Mouse (Mus musculus): ENCODE results near the gene Crmp1.

Gene Crmp1

GRCm38 (mm10) chr5:37240550-37240949 lies 1.2 kb upstream of the Crmp1 start:
- peak; percentile 69 for DNase-seq (ENCODE audit: low spot score)

- no peak for DNase-seq (ENCODE audit: low spot score)
Measured at GRCm38 (mm10) chr5:37241224-37241623, 516 bp upstream of the Crmp1 start.

- DNase-seq (ENCODE audit: low spot score): peak; percentile 25
Measured at GRCm38 (mm10) chr5:37242360-37243168, 824 bp downstream of the Crmp1 start.

GRCm38 (mm10) chr5:37243169-37243886 lies 1.6 kb downstream of the Crmp1 start:
- DNase-seq (ENCODE audit: low spot score): peak; percentile 79

GRCm38 (mm10) chr5:37244161-37244560 lies 2.4 kb downstream of the Crmp1 start:
- peak; percentile 77 for DNase-seq (ENCODE audit: low spot score)

GRCm38 (mm10) chr5:37244666-37245242 lies 3.0 kb downstream of the Crmp1 start:
- DNase-seq (ENCODE audit: low spot score): peak; percentile 18

- DNase-seq (ENCODE audit: low spot score): peak; percentile 81
Measured at GRCm38 (mm10) chr5:37245651-37246050, 3.9 kb downstream of the Crmp1 start.

- DNase-seq (ENCODE audit: low spot score): peak; percentile 63
Measured at GRCm38 (mm10) chr5:37246138-37246910, 4.6 kb downstream of the Crmp1 start.

GRCm38 (mm10) chr5:37247456-37247855 lies 5.7 kb downstream of the Crmp1 start:
- DNase-seq (ENCODE audit: low spot score): no peak

GRCm38 (mm10) chr5:37248870-37249269 lies 7.1 kb downstream of the Crmp1 start:
- DNase-seq (ENCODE audit: low spot score): no peak

GRCm38 (mm10) chr5:37251596-37251995 lies 9.9 kb downstream of the Crmp1 start:
- DNase-seq (ENCODE audit: low spot score): no peak

- DNase-seq (ENCODE audit: low spot score): no peak
Measured at GRCm38 (mm10) chr5:37252101-37252804, 10.5 kb downstream of the Crmp1 start.

GRCm38 (mm10) chr5:37254523-37254922 lies 12.8 kb downstream of the Crmp1 start:
- DNase-seq (ENCODE audit: low spot score): no peak

GRCm38 (mm10) chr5:37256823-37257222 lies 15.1 kb downstream of the Crmp1 start:
- DNase-seq (ENCODE audit: low spot score): no peak

GRCm38 (mm10) chr5:37257243-37257642 lies 15.5 kb downstream of the Crmp1 start:
- DNase-seq (ENCODE audit: low spot score): peak; percentile 58

- peak; percentile 19 for DNase-seq (ENCODE audit: low spot score)
Measured at GRCm38 (mm10) chr5:37261734-37262133, 20.0 kb downstream of the Crmp1 start.

GRCm38 (mm10) chr5:37263816-37264215 lies 22.1 kb downstream of the Crmp1 start:
- DNase-seq (ENCODE audit: low spot score): no peak

GRCm38 (mm10) chr5:37281021-37281420 lies 39.3 kb downstream of the Crmp1 start:
- DNase-seq (ENCODE audit: low spot score): no peak

GRCm38 (mm10) chr5:37288374-37288773 lies 46.6 kb downstream of the Crmp1 start:
- peak; percentile 76 for DNase-seq (ENCODE audit: low spot score)

- peak; percentile 85 for DNase-seq (ENCODE audit: low spot score)
Measured at GRCm38 (mm10) chr5:37289236-37289635, 47.5 kb downstream of the Crmp1 start.

GRCm38 (mm10) chr5:37290983-37291382 lies 49.2 kb downstream of the Crmp1 start:
- peak; percentile 43 for DNase-seq (ENCODE audit: low spot score)
